Mouse (Mus musculus) midbrain, embryonic 13.5 days (tissue): ENCODE results near the gene Sptb. TPM values are rescaled to one million over a fixed set of nuclear protein-coding genes. Genes with fewer than 3 reads are reported as not detected.

ENCODE experiments used
- ATAC-seq: fragments of 200-750 bp; cut with Nextera tagmentation; 2 replicates; pipeline ENCODE4 v1.8.0; 2017; ENCODE audit warnings: mild to moderate bottlenecking, moderate TSS enrichment, moderate library complexity
- H3K27ac ChIP-seq: fragments of 300-500 bp; sonication (generic); 2 replicates; pipeline ENCODE4 v1.5.1; 2015; ENCODE audit warnings: inconsistent platforms, mild to moderate bottlenecking, moderate library complexity
- H3K27me3 ChIP-seq: fragments of 300-500 bp; sonication (generic); 2 replicates; pipeline ENCODE4 v1.6.1; 2015; ENCODE audit warnings: mild to moderate bottlenecking, inconsistent platforms
- H3K36me3 ChIP-seq: fragments of 300-500 bp; sonication (generic); 2 replicates; pipeline ENCODE4 v1.6.1; 2015; ENCODE audit warnings: mild to moderate bottlenecking, inconsistent platforms
- H3K4me1 ChIP-seq: fragments of 300-500 bp; sonication (generic); replicated peaks from 2 replicates; pipeline ENCODE4 v1.6.1; 2015; ENCODE audit warnings: inconsistent platforms
- H3K4me2 ChIP-seq: fragments of 300-500 bp; sonication (generic); replicated peaks from 2 replicates; pipeline ENCODE4 v1.6.1; 2015; ENCODE audit warnings: moderate library complexity, mild to moderate bottlenecking, inconsistent platforms
- H3K4me3 ChIP-seq: fragments of 300-500 bp; sonication (generic); replicated peaks from 2 replicates; pipeline ENCODE4 v1.5.1; 2015; ENCODE audit warnings: mild to moderate bottlenecking, inconsistent platforms
- H3K9ac ChIP-seq: fragments of 300-500 bp; sonication (generic); replicated peaks from 2 replicates; pipeline ENCODE4 v1.6.1; 2015; ENCODE audit warnings: mild to moderate bottlenecking, inconsistent platforms
- H3K9me3 ChIP-seq: fragments of 300-500 bp; sonication (generic); 2 replicates; pipeline ENCODE4 v1.6.1; 2016; ENCODE audit warnings: mild to moderate bottlenecking, inconsistent platforms
- WGBS: fragments of 180-500 bp; shearing (Covaris S2); methylation state at CpG from one replicate; pipeline ENCODE4 v1.1.7; 2015; 5-methylcytosine and 5-hydroxymethylcytosine counted together
- polyA plus RNA-seq: library from polyadenylated mRNA; unstranded; fragments of >200 nt; fragmentation: Nextera tagmentation; extraction: Ambion mirVana; gene quantifications from 2 replicates; pipeline ENCODE4 v1.2.1, GENCODE M21; 2015

Gene Sptb
- polyA plus RNA-seq, 1 experiment from 2014 or later = 1.1 TPM

DNA sequence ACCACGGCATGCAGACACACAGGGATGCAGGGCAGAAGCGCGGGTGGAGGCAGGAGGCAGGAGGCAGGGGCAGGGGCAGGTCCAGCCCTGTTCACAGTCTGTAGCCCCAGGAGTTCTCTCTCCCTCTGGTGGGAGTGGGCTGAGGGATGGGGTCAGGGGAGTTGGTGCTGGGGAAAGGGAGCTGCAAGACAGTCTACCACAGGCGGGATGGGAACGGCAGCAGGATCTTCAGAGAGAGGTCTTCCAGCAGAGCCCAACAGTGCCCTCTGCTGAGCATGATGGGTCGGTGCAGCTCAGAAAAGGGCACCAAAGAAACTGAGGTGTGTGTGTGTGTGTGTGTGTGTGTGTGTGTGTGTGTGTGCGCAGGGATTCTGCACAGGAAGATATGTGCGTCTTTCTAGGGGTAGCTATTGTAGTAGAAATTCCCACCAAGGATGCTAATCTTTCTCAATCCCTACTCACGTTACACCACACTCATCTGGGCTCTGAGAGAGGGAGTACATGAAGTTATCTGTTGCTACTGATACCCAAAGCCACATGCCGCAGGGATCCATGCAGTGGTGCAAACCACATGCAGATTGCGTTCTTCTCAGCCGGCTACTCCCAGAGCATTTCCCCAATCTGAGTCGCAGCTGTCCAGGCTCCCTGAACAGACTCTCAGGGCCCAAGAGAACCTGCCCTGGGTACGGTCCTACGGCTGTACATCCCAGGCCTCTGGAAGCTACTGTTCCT, 113.9 kb downstream of the Sptb start:
- no peak overlapping the region for H3K4me3 ChIP-seq
- peaks cover 11% of the 10 kb centered on the region for H3K4me1 ChIP-seq
- no peaks in the 10 kb centered on the region; the same call in 1 of the 2 replicates for H3K27me3 ChIP-seq
- H3K36me3 ChIP-seq = no peaks in the 10 kb centered on the region
- ATAC-seq = peak; percentile 44
- H3K4me2 ChIP-seq = no peak overlapping the region
- H3K27ac ChIP-seq = no peak overlapping the region
- no peak overlapping the region for H3K9ac ChIP-seq
- whole genome bisulfite sequencing = 58% methylated on average over 15 of the region's 15 CpGs
- no peaks in the 10 kb centered on the region for H3K9me3 ChIP-seq

DNA sequence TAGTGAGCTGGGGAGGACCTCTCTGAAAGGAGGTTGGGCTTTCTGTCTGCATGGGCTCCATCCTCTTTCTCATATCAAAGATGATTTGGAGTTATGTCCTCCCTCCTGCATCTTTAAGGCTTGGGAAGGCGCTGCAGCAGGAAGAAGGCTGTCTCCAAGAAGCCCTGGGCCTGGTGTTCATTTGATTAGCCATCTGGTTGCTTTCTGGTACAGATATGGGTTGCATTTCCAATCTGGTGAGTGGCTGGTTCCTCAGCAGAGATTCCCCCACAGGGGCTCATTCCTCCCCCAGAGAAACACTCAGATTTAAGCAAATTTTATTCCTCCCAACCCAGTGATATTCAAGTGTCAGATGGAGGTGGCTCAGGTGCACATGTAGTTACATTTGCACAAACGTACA, 114.5 kb downstream of the Sptb start:
- WGBS = 87% methylated on average over 2 of the region's 2 CpGs
- no peak for ATAC-seq
- no peak overlapping the region for H3K27ac ChIP-seq
- H3K36me3 ChIP-seq = no peaks in the 10 kb centered on the region
- H3K4me3 ChIP-seq = no peak overlapping the region
- H3K9ac ChIP-seq = no peak overlapping the region
- no peak overlapping the region for H3K4me2 ChIP-seq
- no peaks in the 10 kb centered on the region for H3K9me3 ChIP-seq
- peaks cover 11% of the 10 kb centered on the region for H3K4me1 ChIP-seq
- H3K27me3 ChIP-seq = no peaks in the 10 kb centered on the region; the same call in 1 of the 2 replicates

DNA sequence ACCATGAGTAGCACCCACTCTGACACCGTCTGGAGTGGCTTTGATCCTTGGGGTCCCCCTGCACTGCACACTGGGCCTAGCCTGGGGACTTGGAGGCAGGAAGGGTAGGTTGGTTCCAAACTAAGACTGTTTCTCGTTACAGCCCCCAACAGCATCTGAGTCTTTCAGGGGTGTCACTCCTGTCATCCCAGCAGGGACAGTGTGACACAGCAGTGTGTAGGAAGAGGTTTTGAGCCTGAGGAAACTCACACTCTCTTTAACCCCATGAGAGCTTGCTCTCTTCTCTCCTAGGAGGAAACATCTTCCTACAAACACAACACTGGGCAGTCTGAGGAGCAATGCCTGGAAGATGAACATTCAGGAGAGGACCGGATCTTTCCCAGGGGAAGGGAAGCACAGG, 115.8 kb downstream of the Sptb start:
- Histone ChIP-seq H3K4me1 (peaks cover 11% of the 10 kb centered on the region), H3K4me3 (no peak overlapping the region), H3K9me3 (no peaks in the 10 kb centered on the region), H3K27ac (no peak overlapping the region), H3K36me3 (no peaks in the 10 kb centered on the region), H3K27me3 (no peaks in the 10 kb centered on the region; the same call in 1 of the 2 replicates), H3K9ac (no peak overlapping the region), H3K4me2 (no peak overlapping the region)
- peak; percentile 43; the same call in 1 of the 2 replicates for ATAC-seq
- WGBS = 68% methylated on average over 3 of the region's 3 CpGs

DNA sequence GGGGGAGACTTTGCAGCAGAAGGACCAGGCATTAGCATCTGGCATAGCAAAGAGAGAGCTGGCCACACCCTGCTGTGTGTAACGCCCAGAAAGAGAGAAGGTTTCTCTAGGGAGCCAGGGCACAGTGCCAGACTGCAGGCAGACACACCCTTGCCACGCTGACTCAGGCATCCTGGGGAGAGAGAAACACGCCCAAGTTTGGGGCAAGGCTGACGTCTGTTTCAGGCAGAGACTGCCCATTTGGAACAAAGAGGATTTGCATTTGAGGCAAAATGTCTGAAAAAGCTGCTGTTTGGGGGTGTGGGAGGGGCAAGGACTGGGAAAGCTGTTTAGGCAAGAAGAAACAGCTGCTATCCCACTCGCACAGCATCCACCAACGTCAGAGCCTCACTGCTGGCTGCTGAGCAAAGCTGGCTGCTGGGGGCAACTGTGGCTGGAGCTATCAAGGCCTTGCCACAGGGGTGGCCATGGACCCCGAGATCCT, 116.5 kb downstream of the Sptb start:
- 6% methylated on average over 7 of the region's 7 CpGs for WGBS
- H3K27me3 ChIP-seq = no peaks in the 10 kb centered on the region; the same call in 1 of the 2 replicates
- peaks cover 11% of the 10 kb centered on the region for H3K4me1 ChIP-seq
- no peaks in the 10 kb centered on the region for H3K36me3 ChIP-seq
- no peak overlapping the region for H3K9ac ChIP-seq
- no peak overlapping the region for H3K27ac ChIP-seq
- H3K9me3 ChIP-seq = no peaks in the 10 kb centered on the region
- peak; percentile 61; the same call in 1 of the 2 replicates for ATAC-seq
- no peak overlapping the region for H3K4me2 ChIP-seq
- no peak overlapping the region for H3K4me3 ChIP-seq

DNA sequence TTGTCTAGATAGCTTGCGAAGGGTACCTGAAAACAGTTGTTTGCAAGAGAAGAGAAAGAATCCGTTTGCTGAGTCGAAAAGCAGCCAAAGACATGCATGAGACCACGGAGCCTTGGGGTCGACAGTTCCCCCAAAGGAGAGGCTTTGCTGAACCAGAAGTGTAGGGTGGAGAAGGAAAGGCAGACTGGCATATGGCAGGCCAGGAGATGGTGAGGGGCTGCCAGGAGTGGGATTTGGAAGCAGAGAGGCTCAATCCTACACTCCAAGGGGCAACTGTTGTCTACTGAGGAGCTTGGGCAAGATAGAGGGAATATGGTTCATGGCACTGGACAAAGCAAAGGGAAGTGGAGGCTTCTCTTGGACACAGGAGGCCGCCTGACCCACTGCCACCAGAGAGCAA, 117.1 kb downstream of the Sptb start:
- 84% methylated on average over 6 of the region's 6 CpGs for WGBS
- no peak overlapping the region for H3K27ac ChIP-seq
- no peaks in the 10 kb centered on the region for H3K9me3 ChIP-seq
- H3K4me2 ChIP-seq = no peak overlapping the region
- no peaks in the 10 kb centered on the region; the same call in 1 of the 2 replicates for H3K27me3 ChIP-seq
- ATAC-seq = no peak
- no peaks in the 10 kb centered on the region for H3K36me3 ChIP-seq
- H3K4me1 ChIP-seq = peaks cover 11% of the 10 kb centered on the region
- H3K9ac ChIP-seq = no peak overlapping the region
- H3K4me3 ChIP-seq = no peak overlapping the region

DNA sequence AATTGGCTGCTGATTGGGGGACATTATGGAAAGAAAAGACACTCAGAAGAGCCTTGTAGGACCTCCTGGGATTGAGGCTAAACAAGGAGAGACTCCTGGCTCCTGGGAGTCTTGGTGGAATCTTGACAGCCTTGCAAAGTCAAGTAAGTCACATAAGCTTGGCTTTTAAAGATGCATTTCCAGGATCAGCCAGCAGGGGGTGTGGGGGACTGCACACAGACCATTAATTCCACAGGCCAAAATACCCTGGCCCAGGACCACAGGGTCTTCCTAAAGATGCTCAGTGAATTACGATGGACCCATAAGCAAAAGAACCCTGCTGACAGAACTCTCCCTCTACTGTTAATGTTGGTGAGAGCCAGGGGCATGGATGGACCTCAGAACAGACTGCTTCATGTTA, 118.1 kb downstream of the Sptb start:
- 50% methylated on average over 1 of the region's 1 CpGs for WGBS
- ATAC-seq = no peak
- no peak overlapping the region for H3K27ac ChIP-seq

DNA sequence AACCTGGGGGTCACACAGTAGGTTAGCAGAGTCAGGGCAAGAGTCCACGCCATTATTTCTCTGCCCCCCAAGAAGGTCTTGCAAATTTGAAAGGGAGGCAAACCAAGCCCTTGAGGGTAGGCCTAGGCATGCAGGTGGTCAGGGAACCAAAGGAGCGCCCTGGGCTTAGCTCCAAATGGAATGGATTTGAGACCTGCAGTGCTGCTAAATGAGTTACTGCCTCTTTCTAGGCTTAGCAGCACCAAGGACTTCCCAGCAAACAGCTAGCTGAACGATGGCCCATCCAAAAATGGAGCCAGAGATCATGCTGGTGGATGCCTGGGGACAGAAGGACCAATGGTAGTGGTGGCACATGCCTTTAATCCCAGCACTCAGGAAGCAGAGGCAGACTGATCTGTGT, 119.3 kb downstream of the Sptb start:
- no peak overlapping the region for H3K4me2 ChIP-seq
- peaks cover 11% of the 10 kb centered on the region for H3K4me1 ChIP-seq
- no peak overlapping the region for H3K4me3 ChIP-seq
- H3K36me3 ChIP-seq = no peaks in the 10 kb centered on the region
- ATAC-seq = no peak
- no peak overlapping the region for H3K27ac ChIP-seq
- no peak overlapping the region for H3K9ac ChIP-seq
- no peaks in the 10 kb centered on the region; the same call in 1 of the 2 replicates for H3K27me3 ChIP-seq
- 69% methylated on average over 3 of the region's 3 CpGs for WGBS
- H3K9me3 ChIP-seq = no peaks in the 10 kb centered on the region

More for the DNA sequence above, 118.1 kb downstream of the Sptb start:
- H3K36me3 ChIP-seq = no peaks in the 10 kb centered on the region
- H3K4me1 ChIP-seq = peaks cover 11% of the 10 kb centered on the region
- no peak overlapping the region for H3K9ac ChIP-seq
- H3K27me3 ChIP-seq = no peaks in the 10 kb centered on the region; the same call in 1 of the 2 replicates
- H3K9me3 ChIP-seq = no peaks in the 10 kb centered on the region
- H3K4me2 ChIP-seq = no peak overlapping the region
- H3K4me3 ChIP-seq = no peak overlapping the region

DNA sequence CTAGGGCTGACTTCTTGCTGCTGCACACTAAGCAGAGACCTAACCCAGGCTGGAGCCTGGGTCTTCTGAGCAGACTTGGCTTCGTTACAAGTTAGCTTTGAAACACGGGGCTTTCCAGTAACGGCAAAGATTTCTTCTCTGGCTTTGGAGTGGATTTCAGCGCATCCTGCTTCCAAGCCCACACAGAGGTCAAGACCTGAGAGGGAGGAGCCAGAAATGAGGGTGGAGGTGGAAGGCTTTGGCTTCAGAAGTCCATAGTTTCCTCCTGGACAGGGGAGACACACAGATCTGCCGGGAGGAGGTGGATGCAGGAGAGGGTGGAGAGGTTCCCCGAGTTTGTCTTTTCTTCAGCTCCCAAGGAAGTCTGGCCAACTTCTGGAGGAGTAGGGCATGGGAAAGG, 120.8 kb downstream of the Sptb start:
- H3K4me2 ChIP-seq = no peak overlapping the region
- WGBS = 81% methylated on average over 6 of the region's 6 CpGs
- H3K36me3 ChIP-seq = no peaks in the 10 kb centered on the region
- H3K27ac ChIP-seq = no peak overlapping the region
- no peaks in the 10 kb centered on the region for H3K9me3 ChIP-seq
- ATAC-seq = no peak
- peaks cover 11% of the 10 kb centered on the region for H3K4me1 ChIP-seq
- no peak overlapping the region for H3K9ac ChIP-seq
- H3K4me3 ChIP-seq = no peak overlapping the region
- H3K27me3 ChIP-seq = no peaks in the 10 kb centered on the region; the same call in 1 of the 2 replicates

DNA sequence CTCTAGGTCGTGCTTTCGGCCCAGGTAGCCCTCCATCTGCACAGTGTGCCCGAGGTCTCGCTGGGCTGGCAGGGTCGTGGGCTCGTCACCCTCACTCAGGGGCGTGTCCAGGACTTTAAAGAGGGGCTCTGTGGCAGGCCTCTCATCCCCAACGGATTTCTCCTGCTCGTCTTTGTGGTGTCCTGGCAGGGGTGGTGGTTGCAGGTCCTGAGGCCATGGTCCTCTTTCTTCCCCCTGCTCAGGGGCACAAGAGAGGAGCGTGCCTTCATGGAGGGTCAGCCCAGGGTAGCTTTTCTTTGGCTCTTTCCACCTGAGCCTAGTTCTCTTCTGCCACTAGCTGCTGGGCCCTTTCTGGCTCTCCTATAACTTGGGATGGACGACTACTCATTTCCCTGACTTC, 123.0 kb downstream of the Sptb start:
- Histone ChIP-seq H3K9me3 (no peaks in the 10 kb centered on the region), H3K4me2 (no peak overlapping the region), H3K27ac (no peak overlapping the region), H3K36me3 (no peaks in the 10 kb centered on the region), H3K4me3 (no peak overlapping the region), H3K4me1 (peaks cover 7% of the 10 kb centered on the region; the same call in 1 of the 2 replicates), H3K27me3 (no peaks in the 10 kb centered on the region), H3K9ac (no peak overlapping the region)
- 67% methylated on average over 11 of the region's 11 CpGs for WGBS
- ATAC-seq = no peak

DNA sequence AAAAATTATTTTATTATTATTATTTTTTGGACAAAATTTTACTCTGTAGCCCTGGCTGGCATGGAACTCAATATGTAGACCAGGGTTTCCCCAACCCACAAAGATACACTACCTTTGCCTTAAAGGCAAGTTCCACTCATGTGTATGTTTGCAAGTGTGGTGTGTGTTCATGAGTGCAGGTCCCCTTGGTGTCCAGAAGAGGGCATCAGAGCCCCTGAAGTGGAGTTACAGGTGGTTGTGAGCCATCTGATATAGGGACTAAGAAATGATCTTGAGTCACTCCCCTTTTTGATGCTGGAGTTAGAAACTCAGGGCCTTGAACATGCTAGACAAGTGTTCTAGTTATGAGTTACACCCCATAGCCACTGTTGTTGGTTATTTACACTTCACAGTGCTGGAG, 125.3 kb downstream of the Sptb start:
- no peak for ATAC-seq
- Histone ChIP-seq H3K9me3 (no peaks in the 10 kb centered on the region), H3K4me3 (no peak overlapping the region), H3K4me2 (no peak overlapping the region), H3K36me3 (no peaks in the 10 kb centered on the region), H3K27ac (no peak overlapping the region), H3K9ac (no peak overlapping the region), H3K4me1 (peaks cover 7% of the 10 kb centered on the region; the same call in 1 of the 2 replicates), H3K27me3 (no peaks in the 10 kb centered on the region)

DNA sequence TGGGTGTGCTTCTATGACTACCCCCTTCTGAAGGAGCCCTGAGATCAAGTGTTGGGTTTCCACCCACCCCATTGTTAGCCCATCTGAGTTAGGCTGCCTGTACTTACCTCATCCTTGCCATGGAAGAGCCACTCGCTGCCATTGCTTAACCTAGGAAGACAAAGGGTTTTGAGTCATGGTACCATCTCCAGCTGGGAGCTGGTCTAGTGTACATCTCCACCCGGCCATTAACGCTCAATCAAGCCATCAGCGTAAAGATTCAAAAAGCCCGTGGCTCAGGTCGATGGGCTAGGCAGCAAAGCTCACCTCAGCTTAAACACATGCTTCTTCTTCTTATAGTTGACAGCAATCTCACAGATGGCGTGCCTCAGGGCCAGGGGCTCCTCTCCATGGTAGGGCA, 126.9 kb downstream of the Sptb start:
- ATAC-seq = no peak
- Histone ChIP-seq H3K27ac (no peak overlapping the region), H3K4me2 (no peak overlapping the region), H3K4me3 (no peak overlapping the region), H3K9ac (no peak overlapping the region), H3K4me1 (peaks cover 7% of the 10 kb centered on the region; the same call in 1 of the 2 replicates), H3K27me3 (no peaks in the 10 kb centered on the region), H3K9me3 (no peaks in the 10 kb centered on the region), H3K36me3 (no peaks in the 10 kb centered on the region)
- WGBS = 88% methylated on average over 7 of the region's 7 CpGs

DNA sequence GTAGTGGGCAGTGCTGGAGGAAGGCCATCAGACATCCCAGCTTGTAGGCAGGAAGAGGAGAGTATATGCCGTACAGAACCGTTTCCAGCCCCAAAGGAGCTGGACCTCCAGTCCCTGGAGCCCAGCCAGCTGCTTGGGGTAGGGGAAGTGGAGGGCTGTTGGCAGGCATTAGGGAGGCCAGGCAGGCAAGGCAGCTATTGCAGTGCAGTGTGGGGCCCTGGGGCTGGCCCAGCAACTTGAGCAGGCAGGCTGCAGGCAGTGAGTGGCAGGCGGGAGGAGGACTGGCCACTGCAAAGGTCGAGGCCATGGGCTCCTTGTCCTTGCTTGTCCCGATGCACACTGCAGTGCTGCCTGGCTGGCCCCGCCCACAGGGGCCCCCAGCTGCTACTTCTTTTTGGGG, 127.5 kb downstream of the Sptb start:
- ATAC-seq = peak; percentile 62; the same call in 1 of the 2 replicates
- H3K9me3 ChIP-seq = no peaks in the 10 kb centered on the region
- H3K27ac ChIP-seq = no peak overlapping the region
- 32% methylated on average over 6 of the region's 6 CpGs for WGBS
- no peak overlapping the region for H3K4me3 ChIP-seq
- peaks cover 7% of the 10 kb centered on the region; the same call in 1 of the 2 replicates for H3K4me1 ChIP-seq
- H3K4me2 ChIP-seq = no peak overlapping the region
- no peaks in the 10 kb centered on the region for H3K27me3 ChIP-seq
- H3K36me3 ChIP-seq = no peaks in the 10 kb centered on the region
- H3K9ac ChIP-seq = no peak overlapping the region
